In the genomic region with DNA sequence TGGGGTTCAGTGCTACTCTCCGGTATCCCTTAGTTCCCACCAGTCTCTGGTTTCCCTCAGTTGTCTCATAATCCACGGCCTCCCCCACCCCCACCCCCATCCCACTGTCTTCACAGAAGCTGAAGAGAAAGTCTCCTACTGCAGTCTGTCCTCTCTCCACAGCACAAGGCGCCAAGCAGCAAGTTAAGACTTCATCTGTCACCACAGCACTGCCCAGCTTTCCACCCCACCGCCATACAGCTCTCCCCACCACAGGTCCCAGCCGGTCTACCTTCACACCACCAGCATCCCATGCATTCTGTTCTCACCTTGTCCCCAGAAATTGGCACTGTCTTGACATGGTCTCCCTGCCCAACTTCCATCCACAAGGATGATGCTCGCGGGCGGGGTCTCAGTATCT, we compare ENCODE assay signal across 9 mouse cellular contexts. TPM values are rescaled to one million over a fixed set of nuclear protein-coding genes. Genes with fewer than 3 reads are reported as not detected.
DNase-seq lines count a peak whose midpoint lies in the region; ATAC-seq and TF ChIP-seq lines count a peak whose summit lies in the region.
"Had no signal": no experiment of that assay in that cellular context is flagged by ENCODE, and none has a peak within 500 bp of the region (broad histone marks: within the 10 kb centered on the region; RNA-seq: fewer than 3 reads in every experiment).

No protein-coding gene starts in this region.

- ATAC-seq in megakaryocyte, adult 5-6 weeks (ENCODE audit: poor library complexity, severe bottlenecking), result no peak
- ATAC-seq in liver, embryonic 12.5 days, result no peak
- ATAC-seq in stomach, embryonic 16.5 days (ENCODE audit: insufficient read depth, low FRiP score), result peak; percentile 7; the same call in 1 of the 2 replicates

- 37% methylated on average over 8 of the region's 8 CpGs for WGBS in liver, embryonic 12.5 days (ENCODE audit: insufficient replicate concordance)
- WGBS in stomach, embryonic 16.5 days, result 24% methylated on average over 8 of the region's 8 CpGs

- no peak for TF ChIP-seq CTCF in gastrocnemius, adult 2 months (IDR thresholded peaks at IDR 0.05)

- H3K4me2 ChIP-seq in liver, embryonic 12.5 days, result peak overlapping the region; percentile 70
- H3K4me2 ChIP-seq in stomach, embryonic 16.5 days (ENCODE audit: low read depth, low read length), result peak overlapping the region; percentile 70

- peaks cover 34% of the 10 kb centered on the region for H3K4me1 ChIP-seq in megakaryocyte, embryonic 14.5 days
- H3K4me1 ChIP-seq in liver, embryonic 12.5 days, result peaks cover 21% of the 10 kb centered on the region
- peaks cover 17% of the 10 kb centered on the region for H3K4me1 ChIP-seq in stomach, embryonic 16.5 days (ENCODE audit: control insufficient read depth, insufficient read depth, low read length)

- DNase-seq in gastrocnemius, adult 2 months, result no peak
- no peak for DNase-seq in gastrocnemius, postnatal 14 days
- no peak for DNase-seq in cerebellum, postnatal 4 days (ENCODE audit: low spot score in 2 of 2)
- no peak for DNase-seq in frontal cortex, postnatal 14 days (ENCODE audit: low spot score in 2 of 2)
- DNase-seq: thymus, adult 2 months had no signal

- H3K9me3 ChIP-seq in megakaryocyte, embryonic 14.5 days, result peaks cover 6% of the 10 kb centered on the region; the same call in 1 of the 2 replicates
- H3K9me3 ChIP-seq in liver, embryonic 12.5 days (replicated peaks), result no peaks in the 10 kb centered on the region
- H3K9me3 ChIP-seq in stomach, embryonic 16.5 days (replicated peaks; ENCODE audit: control insufficient read depth, low read length), result no peaks in the 10 kb centered on the region

- intact Hi-C loops in gastrocnemius, adult 2 months (cut with DNase I), result no loop called here
- intact Hi-C loops in gastrocnemius, postnatal 14 days (cut with DNase I; ENCODE audit: low total_unique reads), result no loop called here

- peaks cover 88% of the 10 kb centered on the region for H3K27me3 ChIP-seq in megakaryocyte, embryonic 14.5 days (replicated peaks)
- peaks cover 63% of the 10 kb centered on the region for H3K27me3 ChIP-seq in liver, embryonic 12.5 days (replicated peaks)
- no peaks in the 10 kb centered on the region for H3K27me3 ChIP-seq in stomach, embryonic 16.5 days (ENCODE audit: control insufficient read depth, insufficient read depth, low read length)

- peak overlapping the region; percentile 72 for H3K4me3 ChIP-seq in gastrocnemius, adult 2 months
- peak overlapping the region; percentile 60 for H3K4me3 ChIP-seq in megakaryocyte, embryonic 14.5 days (replicated peaks)
- peak overlapping the region; percentile 54 for H3K4me3 ChIP-seq in liver, embryonic 12.5 days
- H3K4me3 ChIP-seq in stomach, embryonic 16.5 days (replicated peaks; ENCODE audit: low read length), result peak overlapping the region; percentile 66

- H3K36me3 ChIP-seq in megakaryocyte, embryonic 14.5 days (replicated peaks; ENCODE audit: low read length), result no peaks in the 10 kb centered on the region
- H3K36me3 ChIP-seq in liver, embryonic 12.5 days, result no peaks in the 10 kb centered on the region
- no peaks in the 10 kb centered on the region for H3K36me3 ChIP-seq in stomach, embryonic 16.5 days (ENCODE audit: control insufficient read depth, insufficient read depth, low read length)

- no peak overlapping the region for H3K27ac ChIP-seq in gastrocnemius, adult 2 months
- H3K27ac ChIP-seq in liver, embryonic 12.5 days, result no peak overlapping the region
- no peak overlapping the region for H3K27ac ChIP-seq in stomach, embryonic 16.5 days (ENCODE audit: low read length)

- no peak overlapping the region for H3K9ac ChIP-seq in liver, embryonic 12.5 days
- H3K9ac ChIP-seq in stomach, embryonic 16.5 days (ENCODE audit: low read length), result peak overlapping the region; percentile 74

RNA-seq across cellular contexts. Expression of a gene that starts 0.9 kb away (rescaled TPM):
- 1 to 10 TPM; 3.8 to 4.0 TPM for total RNA-seq in gastrocnemius, adult 2 months (2021)
- total RNA-seq in gastrocnemius, postnatal 14 days (2021), result 10 to 100 TPM; 12.4 to 13.8 TPM
- 0.35 TPM in 1 of 2 replicates, not detected in the other for polyA plus RNA-seq in megakaryocyte, embryonic 14.5 days (2012; ENCODE audit: insufficient read depth, low replicate concordance)
- total RNA-seq in megakaryocyte, adult 5-6 weeks (2015), result not detected in 2 replicates
- not detected in 2 replicates for total RNA-seq in megakaryocyte, adult 5-6 weeks (2017)
- polyA plus RNA-seq in liver, embryonic 12.5 days (2016; fragmentation: Nextera tagmentation; extraction: Ambion mirVana), result 2.8 and 3.2 TPM in 2 replicates
- polyA plus RNA-seq in stomach, embryonic 16.5 days (2015; fragmentation: Nextera tagmentation; extraction: Ambion mirVana), result 16.9 TPM in 2 replicates

RNA-seq across cellular contexts. Expression of a gene that starts 19.6 kb away (rescaled TPM):
- total RNA-seq in gastrocnemius, adult 2 months (2021), result 1 to 10 TPM; 1.1 to 3.8 TPM
- 1 to 10 TPM; 1.0 to 1.8 TPM for total RNA-seq in gastrocnemius, postnatal 14 days (2021)
- polyA plus RNA-seq in megakaryocyte, embryonic 14.5 days (2012; ENCODE audit: insufficient read depth, low replicate concordance), result 7.5 and 22.4 TPM in 2 replicates
- total RNA-seq in megakaryocyte, adult 5-6 weeks (2015), result 133 and 149 TPM in 2 replicates
- total RNA-seq in megakaryocyte, adult 5-6 weeks (2017), result 231 and 243 TPM in 2 replicates
- 5.9 and 7.2 TPM in 2 replicates for polyA plus RNA-seq in liver, embryonic 12.5 days (2016; fragmentation: Nextera tagmentation; extraction: Ambion mirVana)
- polyA plus RNA-seq in stomach, embryonic 16.5 days (2015; fragmentation: Nextera tagmentation; extraction: Ambion mirVana), result 14.0 and 14.2 TPM in 2 replicates

RNA-seq across cellular contexts. Expression of a gene that starts 35.6 kb away (rescaled TPM):
- not detected for total RNA-seq in gastrocnemius, adult 2 months (2021)
- not detected for total RNA-seq in gastrocnemius, postnatal 14 days (2021)
- polyA plus RNA-seq in megakaryocyte, embryonic 14.5 days (2012; ENCODE audit: insufficient read depth, low replicate concordance), result 0.29 TPM in 1 of 2 replicates, not detected in the other
- total RNA-seq in megakaryocyte, adult 5-6 weeks (2015), result 0.67 TPM in 1 of 2 replicates, not detected in the other
- 0.29 TPM in 1 of 2 replicates, not detected in the other for total RNA-seq in megakaryocyte, adult 5-6 weeks (2017)
- polyA plus RNA-seq in liver, embryonic 12.5 days (2016; fragmentation: Nextera tagmentation; extraction: Ambion mirVana), result not detected in 2 replicates
- not detected in 2 replicates for polyA plus RNA-seq in stomach, embryonic 16.5 days (2015; fragmentation: Nextera tagmentation; extraction: Ambion mirVana)

RNA-seq across cellular contexts. Expression of a gene that starts 39.3 kb away (rescaled TPM):
- total RNA-seq in gastrocnemius, adult 2 months (2021), result 100 to 1,000 TPM; 110 to 112 TPM
- total RNA-seq in gastrocnemius, postnatal 14 days (2021), result 10 to 100 TPM; 97.8 to 99.2 TPM
- 173 and 385 TPM in 2 replicates for polyA plus RNA-seq in megakaryocyte, embryonic 14.5 days (2012; ENCODE audit: insufficient read depth, low replicate concordance)
- total RNA-seq in megakaryocyte, adult 5-6 weeks (2015), result 238 and 251 TPM in 2 replicates
- 225 and 238 TPM in 2 replicates for total RNA-seq in megakaryocyte, adult 5-6 weeks (2017)
- 149 and 161 TPM in 2 replicates for polyA plus RNA-seq in liver, embryonic 12.5 days (2016; fragmentation: Nextera tagmentation; extraction: Ambion mirVana)
- 228 and 239 TPM in 2 replicates for polyA plus RNA-seq in stomach, embryonic 16.5 days (2015; fragmentation: Nextera tagmentation; extraction: Ambion mirVana)

Comparison
In these comparisons a context has a peak if more than half of its experiments do, and no peak if none do; other contexts are left out.
1. RNA of a gene that starts 0.9 kb away (total RNA-seq): 12.4 to 13.8 TPM in gastrocnemius, postnatal 14 days and 3.8 to 4.0 TPM in gastrocnemius, adult 2 months; not detected in megakaryocyte, adult 5-6 weeks; every median in the first group is over 4 times any median in the second.
2. RNA of a gene that starts 19.6 kb away (total RNA-seq): 133 to 243 TPM in megakaryocyte, adult 5-6 weeks; 1.1 to 3.8 TPM in gastrocnemius, adult 2 months and 1.0 to 1.8 TPM in gastrocnemius, postnatal 14 days; every median in the first group is over 10 times any median in the second.
3. Peak in every context shown above with its lines, with median percentiles within 50 percentile points of each other: H3K4me3 ChIP-seq.